Mouse (Mus musculus) G1E (cell line): ENCODE measurements around the gene Trem1. TPM values are rescaled to one million over a fixed set of nuclear protein-coding genes. Genes with fewer than 3 reads are reported as not detected.

Experiments
- ATAC-seq: 2 replicates; pipeline ENCODE4 v1.8.0; 2016; ENCODE audit warnings: mild to moderate bottlenecking; ENCODE audit not compliant: insufficient number of reproducible peaks, poor library complexity, low FRiP score, severe bottlenecking; ENCODE audit errors: extremely low read depth
- DNase-seq: peaks from one replicate; pipeline ENCODE4 v3.0.0; 2012; ENCODE audit warnings: low spot score
- H3K27me3 ChIP-seq: 2 replicates; pipeline ENCODE4 v1.6.1; 2012; ENCODE audit warnings: mild to moderate bottlenecking, low read length, inconsistent platforms; ENCODE audit not compliant: insufficient read depth
- H3K36me3 ChIP-seq: replicated peaks from 2 replicates; pipeline ENCODE3; 2012; ENCODE audit warnings: mild to moderate bottlenecking, inconsistent platforms
- H3K4me1 ChIP-seq: 2 replicates; pipeline ENCODE4 v1.6.1; 2012; ENCODE audit warnings: low read depth, low read length, inconsistent platforms, mixed read lengths; ENCODE audit not compliant: insufficient read depth
- H3K4me3 ChIP-seq: 2 replicates; pipeline ENCODE4 v1.5.1; 2012; ENCODE audit warnings: low read depth, mild to moderate bottlenecking, inconsistent platforms, low read length, moderate library complexity, mixed read lengths
- H3K9me3 ChIP-seq: replicated peaks from 2 replicates; pipeline ENCODE4 v1.6.1; 2012; ENCODE audit warnings: inconsistent platforms
- CTCF ChIP-seq: IDR thresholded peaks from 2 replicates; pipeline ENCODE4 v1.5.1; 2012; ENCODE audit warnings: low read depth, low read length, inconsistent platforms, mixed read lengths
- GATA1 ChIP-seq: IDR thresholded peaks from 2 replicates; pipeline ENCODE4 v1.6.1; 2012; ENCODE audit warnings: borderline replicate concordance, low read length, inconsistent platforms, mixed read lengths
- GATA2 ChIP-seq: IDR thresholded peaks from 2 replicates; pipeline ENCODE4 v1.6.1; 2012; ENCODE audit warnings: low read depth, low read length, inconsistent platforms, borderline replicate concordance
- POLR2AphosphoS5 ChIP-seq: IDR thresholded peaks from 2 replicates; pipeline ENCODE4 v1.6.1; 2012; ENCODE audit warnings: low read depth, low read length, inconsistent platforms; ENCODE audit not compliant: insufficient replicate concordance
- TAL1 ChIP-seq: conservative IDR thresholded peaks from 2 replicates; pipeline ENCODE4 v1.6.1; 2012; ENCODE audit warnings: low read depth, low read length, inconsistent platforms, mixed read lengths
- polyA plus RNA-seq: library from polyadenylated mRNA; stranded (reverse); fragments of >175 nt; gene quantifications from 2 replicates; pipeline ENCODE4 v1.2.3, GENCODE M21; 2012
- total RNA-seq, 2 experiments: library from RNA; stranded (forward) in 1 of 2; stranded (reverse) in 1 of 2; fragments of 200-1000 nt in 1 of 2; fragments of >200 nt in 1 of 2; fragmentation: Nextera tagmentation in 1 of 2; gene quantifications; 2 replicates each; pipeline ENCODE4 v1.2.3; 2014 to 2017

The Trem1 gene
- total and polyA plus RNA-seq, 3 experiments: 0.05 TPM; not detected in 2

- TF ChIP-seq GATA1 (no peak), CTCF (no peak), TAL1 (no peak), POLR2AphosphoS5 (no peak)
- Histone ChIP-seq H3K4me1 (peaks cover 69% of the 10 kb centered on the region), H3K27me3 (no peaks in the 10 kb centered on the region), H3K9me3 (no peaks in the 10 kb centered on the region), H3K36me3 (peaks cover 7% of the 10 kb centered on the region), H3K4me3 (peak overlapping the region; percentile 67; the same call in 1 of the 2 replicates)
- DNase-seq: peak; percentile 34
- ATAC-seq: peak; percentile 35
These were observed 40.0 kb downstream of the Trem1 start for GRCm38 (mm10) chr17:48272598-48272997.

- Histone ChIP-seq H3K4me1 (peaks cover 71% of the 10 kb centered on the region), H3K36me3 (peaks cover 6% of the 10 kb centered on the region), H3K4me3 (no peak overlapping the region; the same call in 1 of the 2 replicates), H3K9me3 (no peaks in the 10 kb centered on the region), H3K27me3 (no peaks in the 10 kb centered on the region)
- TF ChIP-seq POLR2AphosphoS5 (no peak), GATA1 (no peak), GATA2 (no peak), CTCF (no peak), TAL1 (no peak)
- DNase-seq: no peak
- no peak for ATAC-seq
These were observed 41.5 kb downstream of the Trem1 start for GRCm38 (mm10) chr17:48274098-48274497.

- H3K4me1 ChIP-seq: peaks cover 71% of the 10 kb centered on the region
- no peaks in the 10 kb centered on the region for H3K36me3 ChIP-seq
- ATAC-seq: no peak
- no peaks in the 10 kb centered on the region for H3K9me3 ChIP-seq
- TF ChIP-seq GATA1 (no peak), CTCF (peak; percentile 92), GATA2 (no peak)
- peak; percentile 60 for DNase-seq
- H3K27me3 ChIP-seq: no peaks in the 10 kb centered on the region
- H3K4me3 ChIP-seq: no peak overlapping the region
These were observed 42.3 kb downstream of the Trem1 start for GRCm38 (mm10) chr17:48274885-48275284.

GRCm38 (mm10) chr17:48275736-48276135, 43.2 kb downstream of the Trem1 start:
- H3K4me1 ChIP-seq: peaks cover 73% of the 10 kb centered on the region
- ATAC-seq (no peak), DNase-seq (no peak)
- H3K4me3 ChIP-seq: no peak overlapping the region
- TF ChIP-seq POLR2AphosphoS5 (no peak), GATA1 (no peak), CTCF (no peak), GATA2 (no peak), TAL1 (no peak)
- H3K27me3 ChIP-seq: no peaks in the 10 kb centered on the region
- H3K9me3 ChIP-seq: no peaks in the 10 kb centered on the region
- no peaks in the 10 kb centered on the region for H3K36me3 ChIP-seq

- H3K4me1 ChIP-seq: peaks cover 71% of the 10 kb centered on the region
These were observed 45.8 kb downstream of the Trem1 start for GRCm38 (mm10) chr17:48278381-48278780.

GRCm38 (mm10) chr17:48279002-48279401, 46.4 kb downstream of the Trem1 start:
- no peaks in the 10 kb centered on the region for H3K9me3 ChIP-seq
- DNase-seq (no peak), ATAC-seq (peak; percentile 41)
- H3K4me3 ChIP-seq: no peak overlapping the region
- no peak; the same call in 1 of the 2 replicates for TF ChIP-seq TAL1
- H3K27me3 ChIP-seq: no peaks in the 10 kb centered on the region
- H3K4me1 ChIP-seq: peaks cover 66% of the 10 kb centered on the region
- H3K36me3 ChIP-seq: no peaks in the 10 kb centered on the region

More at GRCm38 (mm10) chr17:48278381-48278780, 45.8 kb downstream of the Trem1 start:
- DNase-seq (no peak), ATAC-seq (no peak)
- H3K4me3 ChIP-seq: no peak overlapping the region
- H3K36me3 ChIP-seq: no peaks in the 10 kb centered on the region
- H3K27me3 ChIP-seq: no peaks in the 10 kb centered on the region
- TF ChIP-seq CTCF (no peak), TAL1 (no peak), GATA2 (no peak), POLR2AphosphoS5 (no peak), GATA1 (no peak)
- H3K9me3 ChIP-seq: no peaks in the 10 kb centered on the region

GRCm38 (mm10) chr17:48280943-48281738, 48.6 kb downstream of the Trem1 start:
- no peaks in the 10 kb centered on the region for H3K9me3 ChIP-seq
- H3K27me3 ChIP-seq: no peaks in the 10 kb centered on the region
- ATAC-seq (peak; percentile 60), DNase-seq (no peak)
- no peak for TF ChIP-seq GATA1
- no peak for TF ChIP-seq CTCF
- TF ChIP-seq TAL1: no peak
- no peak for TF ChIP-seq GATA2
- no peak for TF ChIP-seq POLR2AphosphoS5
- H3K4me3 ChIP-seq: no peak overlapping the region; the same call in 1 of the 2 replicates
- no peaks in the 10 kb centered on the region for H3K36me3 ChIP-seq
- H3K4me1 ChIP-seq: peaks cover 44% of the 10 kb centered on the region
